Mouse (Mus musculus) C2C12 (cell line): ENCODE results near the gene Slco3a1. TPM values are rescaled to one million over a fixed set of nuclear protein-coding genes. Genes with fewer than 3 reads are reported as not detected.

Experiments used
- H3K27me3 ChIP-seq: one replicate; pipeline ENCODE4 v1.6.1; 2011; ENCODE audit not compliant: control insufficient read depth, insufficient read depth, insufficient read length
- H3K36me3 ChIP-seq: one replicate; pipeline ENCODE4 v1.6.1; 2011; ENCODE audit not compliant: control insufficient read depth, insufficient read depth
- H3K4me3 ChIP-seq: one replicate; pipeline ENCODE4 v1.5.1; 2011; ENCODE audit warnings: mild to moderate bottlenecking, control low read depth; ENCODE audit not compliant: poor library complexity, insufficient read depth, severe bottlenecking
- H3K79me2 ChIP-seq: one replicate; pipeline ENCODE4 v1.6.1; 2011; ENCODE audit not compliant: control insufficient read depth, insufficient read depth
- H3K79me3 ChIP-seq: one replicate; pipeline ENCODE4 v1.6.1; 2011; ENCODE audit warnings: low read depth, control low read depth
- H3ac ChIP-seq: one replicate; pipeline ENCODE3; 2011; ENCODE audit warnings: low read depth; ENCODE audit not compliant: control insufficient read depth, insufficient read length
- CEBPB ChIP-seq: IDR thresholded peaks from one replicate; pipeline ENCODE4 v1.6.1; 2011; ENCODE audit warnings: low read depth, mild to moderate bottlenecking, control low read depth, moderate library complexity
- CTCF ChIP-seq: IDR thresholded peaks from one replicate; pipeline ENCODE4 v1.5.1; 2011; ENCODE audit not compliant: control insufficient read depth, insufficient read depth, insufficient read length
- FOSL1 ChIP-seq: IDR thresholded peaks from one replicate; pipeline ENCODE4 v1.8.0; 2011; ENCODE audit warnings: mild to moderate bottlenecking, low read length; ENCODE audit not compliant: poor library complexity, insufficient read depth, severe bottlenecking
- MAX ChIP-seq: IDR thresholded peaks from one replicate; pipeline ENCODE4 v1.6.1; 2011; ENCODE audit warnings: mild to moderate bottlenecking, control low read depth
- MYOD1 ChIP-seq: IDR thresholded peaks from one replicate; pipeline ENCODE4 v1.6.1; 2011; ENCODE audit warnings: low read depth; ENCODE audit not compliant: control insufficient read depth, insufficient read length
- MYOG ChIP-seq: IDR thresholded peaks from one replicate; pipeline ENCODE4 v1.6.1; 2011; ENCODE audit not compliant: control insufficient read depth, insufficient read length; ENCODE audit errors: extremely low read depth
- USF1 ChIP-seq: IDR thresholded peaks from one replicate; pipeline ENCODE4 v1.6.1; 2011; ENCODE audit warnings: low read depth, mild to moderate bottlenecking, control low read depth, moderate library complexity
- polyA plus RNA-seq: library from polyadenylated mRNA; unstranded; fragments of >200 nt; fragmentation: generic; extraction: Trizol; gene quantifications from one replicate; pipeline ENCODE4 v1.2.1, GENCODE M21; 2012; ENCODE audit warnings: missing spikeins

The Slco3a1 gene
- polyA plus RNA-seq, 1 experiment, result 15.1 TPM

- H3ac ChIP-seq, result no peak overlapping the region
- no peaks in the 10 kb centered on the region for H3K27me3 ChIP-seq
- H3K36me3 ChIP-seq, result no peaks in the 10 kb centered on the region
- no peak overlapping the region for H3K4me3 ChIP-seq
- H3K79me2 ChIP-seq, result no peaks in the 10 kb centered on the region
- no peak for TF ChIP-seq MYOG
- no peak for TF ChIP-seq CTCF
- TF ChIP-seq CEBPB, result no peak
- no peak for TF ChIP-seq USF1
- TF ChIP-seq MAX, result no peak
- no peak for TF ChIP-seq MYOD1
- no peak for TF ChIP-seq FOSL1
- H3K79me3 ChIP-seq, result no peaks in the 10 kb centered on the region
Measured at GRCm38 (mm10) chr7:74346451-74346850, 208.1 kb downstream of the Slco3a1 start.

GRCm38 (mm10) chr7:74341149-74341805, 213.3 kb downstream of the Slco3a1 start:
- Histone ChIP-seq H3ac (no peak overlapping the region), H3K27me3 (no peaks in the 10 kb centered on the region), H3K79me3 (no peaks in the 10 kb centered on the region), H3K36me3 (no peaks in the 10 kb centered on the region), H3K79me2 (no peaks in the 10 kb centered on the region), H3K4me3 (no peak overlapping the region)
- TF ChIP-seq MYOD1 (no peak), MAX (no peak), FOSL1 (no peak), CEBPB (no peak)

DNA sequence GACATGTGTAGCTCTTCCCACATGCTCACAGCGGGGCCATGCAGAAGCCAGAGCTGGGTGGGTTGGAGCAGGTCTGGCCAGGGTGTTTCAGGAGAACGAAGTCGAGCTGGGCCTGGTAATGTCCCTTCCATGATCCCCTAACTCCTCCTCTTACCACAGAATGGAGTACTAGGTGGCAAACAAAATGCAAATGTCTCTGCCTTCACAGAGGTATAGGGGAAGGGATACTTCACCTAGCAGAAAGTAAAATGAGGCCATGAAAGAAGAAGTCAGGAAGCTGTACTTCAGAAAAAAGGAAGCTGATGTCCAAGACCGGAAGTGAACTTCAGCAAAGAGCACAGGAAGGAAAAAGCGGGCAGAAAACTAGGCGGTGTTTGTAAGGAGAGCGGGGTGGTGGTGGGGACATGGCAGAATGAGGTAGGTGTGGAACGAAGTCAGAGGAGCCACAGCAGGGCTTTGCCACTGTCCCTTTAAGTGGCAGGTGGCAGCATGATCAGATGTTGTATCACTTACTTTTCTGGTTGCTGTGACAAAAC, 214.1 kb downstream of the Slco3a1 start:
- no peak for TF ChIP-seq CTCF
- no peak for TF ChIP-seq MAX
- no peak for TF ChIP-seq FOSL1
- no peak for TF ChIP-seq CEBPB
- Histone ChIP-seq H3K27me3 (no peaks in the 10 kb centered on the region), H3K79me3 (no peaks in the 10 kb centered on the region), H3K36me3 (no peaks in the 10 kb centered on the region), H3ac (no peak overlapping the region), H3K79me2 (no peaks in the 10 kb centered on the region), H3K4me3 (no peak overlapping the region)

DNA sequence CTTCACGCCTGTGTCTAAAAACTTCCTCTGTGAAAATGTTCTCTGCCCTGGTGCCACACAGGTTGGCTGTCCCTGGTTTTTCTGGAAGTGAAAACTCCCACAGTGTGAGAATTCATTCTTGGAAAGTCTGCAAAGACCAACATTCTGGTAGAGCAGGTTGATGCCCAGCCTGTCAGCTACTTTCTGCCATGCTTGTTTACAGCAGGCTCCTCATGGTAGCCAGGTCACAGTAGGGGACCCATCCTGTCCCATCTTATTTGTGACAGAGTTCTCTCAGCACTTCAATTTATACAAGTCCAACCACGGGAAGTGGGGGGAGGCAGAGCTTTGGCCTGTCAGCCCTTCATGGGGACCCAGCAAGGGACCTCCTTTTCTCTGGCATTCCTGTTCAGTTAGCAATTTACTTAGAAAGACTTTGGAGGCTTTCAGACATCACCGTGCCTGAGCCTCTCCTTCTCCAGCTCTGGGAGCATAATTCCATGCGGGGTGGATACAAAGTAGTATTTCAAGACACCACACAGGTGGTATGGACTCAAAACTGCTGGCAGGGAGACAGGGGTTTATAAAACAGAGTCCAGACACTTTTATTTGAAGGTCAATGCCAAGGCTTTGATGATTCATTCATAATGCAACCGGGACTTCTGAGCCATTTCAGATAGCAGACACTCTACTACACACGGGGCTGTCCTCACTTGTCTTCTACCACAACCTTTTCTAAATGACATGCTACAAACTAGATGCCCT, 216.7 kb downstream of the Slco3a1 start:
- Histone ChIP-seq H3K79me3 (no peaks in the 10 kb centered on the region), H3K36me3 (no peaks in the 10 kb centered on the region), H3K4me3 (no peak overlapping the region), H3ac (no peak overlapping the region), H3K27me3 (no peaks in the 10 kb centered on the region), H3K79me2 (no peaks in the 10 kb centered on the region)
- TF ChIP-seq USF1 (no peak), MYOD1 (no peak)

- Histone ChIP-seq H3K79me3 (no peaks in the 10 kb centered on the region), H3K27me3 (no peaks in the 10 kb centered on the region), H3K36me3 (no peaks in the 10 kb centered on the region), H3ac (no peak overlapping the region), H3K4me3 (no peak overlapping the region), H3K79me2 (no peaks in the 10 kb centered on the region)
- TF ChIP-seq USF1 (no peak), MYOD1 (no peak), CTCF (no peak), MAX (no peak), CEBPB (no peak), FOSL1 (no peak), MYOG (no peak)
Measured at GRCm38 (mm10) chr7:74332323-74332722, 222.3 kb downstream of the Slco3a1 start.
